Mouse (Mus musculus) liver, adult 2 months (tissue): ENCODE results near the gene Rab3ip. TPM values are rescaled to one million over a fixed set of nuclear protein-coding genes. Genes with fewer than 3 reads are reported as not detected.

ENCODE experiments used
- DNase-seq: peaks from one replicate; pipeline ENCODE4 v3.0.0-alpha.2; 2011; ENCODE audit warnings: low read depth, low spot score; ENCODE audit errors: extremely low read depth
- H3K27ac ChIP-seq: fragments of 200-500 bp; replicated peaks from 2 replicates; pipeline ENCODE4 v1.5.1; 2012; ENCODE audit warnings: low read depth, mild to moderate bottlenecking, control low read depth, inconsistent platforms, low read length; ENCODE audit not compliant: insufficient read depth
- H3K27me3 ChIP-seq: fragments of 200-500 bp; 2 replicates; pipeline ENCODE4 v1.6.1; 2012; ENCODE audit warnings: mild to moderate bottlenecking, moderate library complexity, low read length, inconsistent platforms; ENCODE audit not compliant: control insufficient read depth, insufficient read depth
- H3K36me3 ChIP-seq: fragments of 200-500 bp; 2 replicates; pipeline ENCODE4 v1.6.1; 2012; ENCODE audit warnings: low read length, inconsistent platforms; ENCODE audit not compliant: control insufficient read depth, insufficient read depth
- H3K4me1 ChIP-seq: fragments of 200-500 bp; 2 replicates; pipeline ENCODE4 v1.6.1; 2011; ENCODE audit warnings: low read length; ENCODE audit not compliant: control insufficient read depth, insufficient read depth
- H3K4me3 ChIP-seq: fragments of 200-500 bp; 2 replicates; pipeline ENCODE4 v1.5.1; 2011; ENCODE audit warnings: low read depth, mild to moderate bottlenecking, control low read depth, low read length, moderate library complexity; ENCODE audit not compliant: insufficient read depth
- H3K79me2 ChIP-seq: fragments of 200-500 bp; 2 replicates; pipeline ENCODE4 v1.6.1; 2012; ENCODE audit warnings: inconsistent platforms, mild to moderate bottlenecking, low read length, moderate library complexity; ENCODE audit not compliant: control insufficient read depth, insufficient read depth
- H3K9ac ChIP-seq: fragments of 200-500 bp; 2 replicates; pipeline ENCODE4 v1.6.1; 2012; ENCODE audit warnings: low read depth, mild to moderate bottlenecking, control low read depth, inconsistent platforms, low read length
- CTCF ChIP-seq: fragments of 200-500 bp; IDR thresholded peaks from 2 replicates; pipeline ENCODE4 v1.5.1; 2011; ENCODE audit warnings: low read depth, low read length, control low read depth
- POLR2A ChIP-seq: fragments of 200-500 bp; IDR thresholded peaks from 2 replicates; pipeline ENCODE4 v1.6.1; 2011; ENCODE audit warnings: low read length, control low read depth; ENCODE audit not compliant: insufficient read depth; ENCODE audit errors: extremely low read depth
- WGBS: fragments of 180-500 bp; shearing (Covaris S2); methylation state at CpG from one replicate; pipeline ENCODE4 v1.1.7; 2018; 5-methylcytosine and 5-hydroxymethylcytosine counted together
- polyA plus RNA-seq: library from polyadenylated mRNA; depleted of rRNA; stranded (reverse); fragments of >200 nt; gene quantifications from 2 replicates; pipeline ENCODE4 v1.2.3, GENCODE M21; 2012; rRNA removed
- total RNA-seq: library from RNA; depleted of rRNA; stranded (reverse); fragments of >200 nt; gene quantifications from 2 replicates; pipeline ENCODE4 v1.2.3, GENCODE M21; 2014; rRNA removed

Rab3ip gene
- total and polyA plus RNA-seq, 2 experiments = 25.9 to 66.5 TPM

DNA sequence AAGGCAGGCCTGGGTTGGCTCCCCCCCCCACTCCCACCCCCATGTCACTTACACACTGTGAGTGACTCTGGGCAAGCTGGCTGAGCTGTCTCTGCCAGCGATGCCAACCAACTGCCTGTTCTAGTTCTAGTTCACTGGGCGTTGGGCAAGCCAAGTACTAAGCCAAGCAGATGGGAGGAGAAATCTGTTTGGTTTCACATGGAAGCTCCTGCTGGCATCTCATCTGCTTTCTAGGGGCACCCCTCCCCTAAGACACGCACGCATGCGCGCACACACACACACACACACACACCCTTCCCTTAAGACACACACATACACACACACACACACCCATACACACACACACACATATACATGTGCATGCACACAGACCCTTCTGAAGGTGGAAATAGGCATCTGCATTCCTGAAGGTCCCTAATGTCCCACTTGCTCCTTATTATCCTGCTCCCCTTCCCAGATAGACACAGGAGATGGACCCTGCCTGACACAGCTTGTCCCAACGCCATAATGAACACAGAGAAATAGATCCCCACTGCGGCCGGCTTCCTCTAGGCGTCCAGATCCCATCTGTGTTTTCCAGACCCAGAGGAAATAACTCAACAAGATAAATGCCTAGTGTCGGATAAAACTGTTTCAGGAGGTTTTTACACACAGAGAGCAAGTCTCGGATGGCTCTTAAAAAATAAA, 79.1 kb downstream of the Rab3ip start:
- no peak overlapping the region for H3K27ac ChIP-seq
- no peaks in the 10 kb centered on the region for H3K27me3 ChIP-seq
- TF ChIP-seq POLR2A = no peak
- TF ChIP-seq CTCF = no peak
- 88% methylated on average over 12 of the region's 12 CpGs for WGBS
- no peaks in the 10 kb centered on the region for H3K36me3 ChIP-seq
- no peak overlapping the region for H3K4me3 ChIP-seq
- no peaks in the 10 kb centered on the region for H3K4me1 ChIP-seq
- no peaks in the 10 kb centered on the region for H3K79me2 ChIP-seq
- DNase-seq = no peak
- no peak overlapping the region for H3K9ac ChIP-seq

DNA sequence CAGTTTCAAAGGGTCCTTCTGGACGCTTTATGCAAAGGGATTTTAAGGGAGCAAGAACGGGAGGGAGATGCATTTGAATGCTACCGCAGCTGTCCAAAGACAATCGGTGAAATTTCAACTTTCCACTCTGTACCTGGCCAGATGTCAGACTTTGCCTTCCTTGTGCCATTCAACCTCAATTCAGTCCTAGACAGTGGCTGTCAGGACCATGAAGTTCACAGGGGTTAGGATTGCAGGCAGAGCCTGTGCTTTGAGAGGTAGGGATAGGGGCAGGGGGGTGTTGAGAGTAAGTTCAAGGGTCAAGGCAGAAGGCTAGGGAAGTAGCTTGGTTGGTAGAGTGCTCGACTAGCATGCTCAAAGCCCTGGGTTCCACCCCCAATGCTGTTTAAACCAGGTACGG, 79.8 kb downstream of the Rab3ip start:
- H3K27ac ChIP-seq = no peak overlapping the region
- no peaks in the 10 kb centered on the region for H3K4me1 ChIP-seq
- H3K79me2 ChIP-seq = no peaks in the 10 kb centered on the region
- H3K36me3 ChIP-seq = no peaks in the 10 kb centered on the region
- DNase-seq = no peak
- H3K27me3 ChIP-seq = no peaks in the 10 kb centered on the region
- TF ChIP-seq CTCF = no peak
- no peak for TF ChIP-seq POLR2A
- WGBS = 83% methylated on average over 6 of the region's 6 CpGs
- H3K4me3 ChIP-seq = no peak overlapping the region
- no peak overlapping the region for H3K9ac ChIP-seq

Other genes starting within 250 kb of the Rab3ip start
- gene Myrfl, start 53.9 kb downstream of the Rab3ip start, total RNA-seq = not detected in 2 replicates
- not detected in 2 replicates for gene Myrfl, start 53.9 kb downstream of the Rab3ip start, polyA plus RNA-seq
- not detected in 2 replicates for gene Gm10271, start 21.8 kb upstream of the Rab3ip start, total RNA-seq
- not detected in 2 replicates for gene Gm10271, start 21.8 kb upstream of the Rab3ip start, polyA plus RNA-seq
- not detected in 2 replicates for gene Best3, start 35.5 kb upstream of the Rab3ip start, total RNA-seq
- gene Best3, start 35.5 kb upstream of the Rab3ip start, polyA plus RNA-seq = not detected in 2 replicates
- gene Lrrc10, start 94.6 kb upstream of the Rab3ip start, total RNA-seq = not detected in 2 replicates
- not detected in 2 replicates for gene Lrrc10, start 94.6 kb upstream of the Rab3ip start, polyA plus RNA-seq
- gene Cct2, start 113.0 kb upstream of the Rab3ip start, total RNA-seq = 114 and 116 TPM in 2 replicates
- 36.6 and 40.1 TPM in 2 replicates for gene Cct2, start 113.0 kb upstream of the Rab3ip start, polyA plus RNA-seq
- 11.1 and 15.2 TPM in 2 replicates for gene Frs2, start 197.8 kb upstream of the Rab3ip start, total RNA-seq
- 6.0 and 7.4 TPM in 2 replicates for gene Frs2, start 197.8 kb upstream of the Rab3ip start, polyA plus RNA-seq